Mouse (Mus musculus) limb, embryonic 10.5 days (tissue): ENCODE measurements around the gene Cyp2u1. TPM values are rescaled to one million over a fixed set of nuclear protein-coding genes. Genes with fewer than 3 reads are reported as not detected.
A peak's percentile ranks its signal among the peaks of the same experiment; 100 is the strongest.
"Not testable (repeated sequence)": the region's sequence is repeated elsewhere in the genome, so short reads cannot be mapped to it uniquely, and the experiment has no call there.

Experiments
- DNase-seq: peaks from one replicate; pipeline ENCODE4 v3.0.0-alpha.2; 2017; ENCODE audit warnings: low spot score
- H3K27ac ChIP-seq: fragments of 300-500 bp; sonication (generic); 2 replicates; pipeline ENCODE4 v1.5.1; 2016; ENCODE audit warnings: mild to moderate bottlenecking
- H3K27me3 ChIP-seq: fragments of 300-500 bp; sonication (generic); 2 replicates; pipeline ENCODE4 v1.6.1; 2016; ENCODE audit warnings: low read depth, mild to moderate bottlenecking; ENCODE audit not compliant: poor library complexity, severe bottlenecking
- H3K36me3 ChIP-seq: fragments of 300-500 bp; sonication (generic); 2 replicates; pipeline ENCODE4 v1.6.1; 2016; ENCODE audit warnings: mild to moderate bottlenecking, moderate library complexity
- H3K4me1 ChIP-seq: fragments of 300-500 bp; sonication (generic); 2 replicates; pipeline ENCODE4 v1.6.1; 2016
- H3K4me3 ChIP-seq: fragments of 300-500 bp; sonication (generic); 2 replicates; pipeline ENCODE4 v1.5.1; 2016; ENCODE audit warnings: mild to moderate bottlenecking, moderate library complexity
- H3K9me3 ChIP-seq: fragments of 300-500 bp; sonication (generic); replicated peaks from 2 replicates; pipeline ENCODE4 v1.6.1; 2016; ENCODE audit warnings: mild to moderate bottlenecking
- WGBS: fragments of 180-500 bp; shearing (Covaris S2); methylation state at CpG from one replicate; pipeline ENCODE4 v1.1.7; 2016; 5-methylcytosine and 5-hydroxymethylcytosine counted together
- polyA plus RNA-seq: library from polyadenylated mRNA; unstranded; fragments of >200 nt; fragmentation: Nextera tagmentation; extraction: Ambion mirVana; gene quantifications from 2 replicates; pipeline ENCODE4 v1.2.1, GENCODE M21; 2016

The Cyp2u1 gene
- polyA plus RNA-seq, result 0.72 and 1.1 TPM in 2 replicates

GRCm38 (mm10) chr3:131302452-131303319 lies at the start of gene Cyp2u1:
TSS of gene Cyp2u1 (minus strand) at chr3:131303227.
- DNase-seq, result peak; percentile 88
- under 1% methylated on average over 71 of the region's 71 CpGs for WGBS
- peak within 1 kb of the TSS; percentile 80 for H3K4me3 ChIP-seq
- H3K36me3 ChIP-seq, result no peaks in the 10 kb centered on the region
- H3K27me3 ChIP-seq, result peaks cover 26% of the 10 kb centered on the region
- no peaks in the 10 kb centered on the region for H3K9me3 ChIP-seq
- peaks cover 23% of the 10 kb centered on the region for H3K4me1 ChIP-seq
- H3K27ac ChIP-seq, result peak within 1 kb of the TSS; percentile 83

- DNase-seq, result no peak
- no peak overlapping the region for H3K27ac ChIP-seq
- H3K36me3 ChIP-seq, result no peaks in the 10 kb centered on the region
- no peak overlapping the region for H3K4me3 ChIP-seq
- H3K27me3 ChIP-seq, result no peaks in the 10 kb centered on the region
- 93% methylated on average over 7 of the region's 7 CpGs for WGBS
- H3K9me3 ChIP-seq, result no peaks in the 10 kb centered on the region
- 0 out of 2 replicates have a peak, but pooled peaks cover 3% of the 10 kb centered on the region for H3K4me1 ChIP-seq
Measured at GRCm38 (mm10) chr3:131350539-131350938, 47.5 kb upstream of the Cyp2u1 start.

GRCm38 (mm10) chr3:131349013-131349412 lies 46.0 kb upstream of the Cyp2u1 start:
- Histone ChIP-seq H3K9me3 (no peaks in the 10 kb centered on the region), H3K36me3 (no peaks in the 10 kb centered on the region), H3K27me3 (no peaks in the 10 kb centered on the region), H3K27ac (no peak overlapping the region), H3K4me1 (peaks cover 10% of the 10 kb centered on the region), H3K4me3 (no peak overlapping the region)
- DNase-seq, result no peak
- 86% methylated on average over 6 of the region's 6 CpGs for WGBS

DNA sequence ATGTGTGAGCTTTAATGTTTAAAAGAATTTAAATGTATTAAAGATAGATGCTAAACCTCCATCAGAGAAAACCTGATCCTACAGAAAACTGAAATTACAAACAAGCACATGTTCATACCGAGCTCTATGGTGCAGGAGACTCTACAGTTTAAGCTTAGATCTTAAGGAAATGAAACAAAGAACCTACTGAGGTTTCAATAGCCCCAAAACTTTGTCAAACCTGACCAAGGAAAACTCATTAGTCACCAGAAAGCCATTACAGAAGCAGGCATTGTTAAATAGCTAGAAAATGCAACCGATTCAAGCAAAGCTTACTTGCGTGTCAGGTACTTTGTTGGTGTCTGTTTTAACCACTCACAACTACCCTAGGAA lies 45.5 kb upstream of the Cyp2u1 start:
- 88% methylated on average over 3 of the region's 3 CpGs for WGBS
- Histone ChIP-seq H3K9me3 (no peaks in the 10 kb centered on the region), H3K4me3 (no peak overlapping the region), H3K36me3 (no peaks in the 10 kb centered on the region), H3K27ac (no peak overlapping the region), H3K27me3 (no peaks in the 10 kb centered on the region), H3K4me1 (peaks cover 14% of the 10 kb centered on the region)
- DNase-seq, result no peak

GRCm38 (mm10) chr3:131347831-131348578 lies 45.0 kb upstream of the Cyp2u1 start:
- Histone ChIP-seq H3K27me3 (no peaks in the 10 kb centered on the region), H3K4me1 (peaks cover 20% of the 10 kb centered on the region), H3K27ac (no peak overlapping the region), H3K9me3 (no peaks in the 10 kb centered on the region), H3K4me3 (no peak overlapping the region), H3K36me3 (no peaks in the 10 kb centered on the region)
- WGBS, result 59% methylated on average over 6 of the region's 6 CpGs
- DNase-seq, result no peak

GRCm38 (mm10) chr3:131345903-131346302 lies 42.9 kb upstream of the Cyp2u1 start:
- peaks cover 36% of the 10 kb centered on the region for H3K4me1 ChIP-seq
- WGBS, result 97% methylated on average over 6 of the region's 6 CpGs

DNA sequence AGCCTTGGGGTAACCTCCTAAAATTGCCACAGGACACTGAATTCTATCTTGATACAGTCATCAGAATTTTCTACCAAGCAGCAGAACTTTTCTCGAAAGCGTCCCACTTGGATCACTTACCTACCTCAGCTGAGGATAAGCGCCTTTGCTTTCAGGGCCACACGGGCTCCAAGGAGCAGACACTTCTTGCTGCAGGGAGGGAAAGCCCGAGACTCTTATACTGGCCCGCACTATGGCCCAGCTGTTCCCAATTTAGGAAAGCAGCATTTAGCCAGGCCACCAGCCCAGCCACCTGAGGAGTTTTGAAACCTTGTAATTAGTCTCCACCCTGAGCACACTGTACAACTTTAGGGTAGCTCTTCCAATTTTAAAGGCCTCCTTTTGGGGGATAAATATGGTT lies 40.3 kb upstream of the Cyp2u1 start:
- 34% methylated on average over 6 of the region's 6 CpGs for WGBS

More at GRCm38 (mm10) chr3:131345903-131346302, 42.9 kb upstream of the Cyp2u1 start:
- no peaks in the 10 kb centered on the region for H3K27me3 ChIP-seq
- no peaks in the 10 kb centered on the region for H3K9me3 ChIP-seq
- no peak for DNase-seq
- no peaks in the 10 kb centered on the region for H3K36me3 ChIP-seq
- H3K27ac ChIP-seq, result no peak overlapping the region
- no peak overlapping the region for H3K4me3 ChIP-seq

GRCm38 (mm10) chr3:131340885-131341284 lies 37.9 kb upstream of the Cyp2u1 start:
- no peaks in the 10 kb centered on the region for H3K36me3 ChIP-seq
- no peak for DNase-seq
- 72% methylated on average over 3 of the region's 3 CpGs for WGBS

More for the DNA sequence above, 40.3 kb upstream of the Cyp2u1 start:
- Histone ChIP-seq H3K4me1 (peaks cover 35% of the 10 kb centered on the region), H3K27ac (peak overlapping the region; percentile 51), H3K9me3 (no peaks in the 10 kb centered on the region), H3K4me3 (no peak overlapping the region), H3K36me3 (no peaks in the 10 kb centered on the region), H3K27me3 (no peaks in the 10 kb centered on the region)
- peak; percentile 70 for DNase-seq

DNA sequence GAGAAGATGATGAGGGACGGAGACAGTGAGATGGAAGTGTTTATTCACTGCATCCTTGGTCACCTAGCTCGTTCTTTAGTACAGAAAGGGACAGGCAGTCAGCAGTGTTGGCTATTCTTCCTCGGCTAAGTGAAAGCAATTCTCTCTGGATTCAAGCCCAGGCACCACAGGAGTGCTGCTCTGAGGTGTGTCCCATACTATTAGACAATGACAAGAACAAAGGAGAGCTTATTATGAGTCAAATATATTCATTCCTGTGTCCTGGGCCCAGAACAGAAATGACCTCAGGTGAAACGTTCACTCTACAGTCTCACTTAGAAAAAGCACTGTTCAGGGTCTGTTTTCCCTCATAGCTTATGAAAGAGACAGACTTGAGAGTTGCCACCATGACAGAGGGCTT lies 36.3 kb upstream of the Cyp2u1 start:
- Histone ChIP-seq H3K4me3 (no peak overlapping the region), H3K36me3 (no peaks in the 10 kb centered on the region), H3K4me1 (peaks cover 48% of the 10 kb centered on the region), H3K9me3 (no peaks in the 10 kb centered on the region), H3K27ac (no peak overlapping the region), H3K27me3 (no peaks in the 10 kb centered on the region)
- DNase-seq, result no peak
- WGBS, result 90% methylated on average over 4 of the region's 4 CpGs

More at GRCm38 (mm10) chr3:131340885-131341284, 37.9 kb upstream of the Cyp2u1 start:
- H3K4me1 ChIP-seq, result peaks cover 37% of the 10 kb centered on the region
- H3K9me3 ChIP-seq, result no peaks in the 10 kb centered on the region
- no peak overlapping the region for H3K4me3 ChIP-seq
- H3K27me3 ChIP-seq, result no peaks in the 10 kb centered on the region
- peak overlapping the region; percentile 58 for H3K27ac ChIP-seq

- not testable (repeated sequence) for H3K4me3 ChIP-seq, H3K27ac ChIP-seq, H3K36me3 ChIP-seq, H3K9me3 ChIP-seq, H3K27me3 ChIP-seq, DNase-seq
- peaks cover 48% of the 10 kb centered on the region for H3K4me1 ChIP-seq
- WGBS, result 98% methylated on average over 7 of the region's 7 CpGs
Measured at GRCm38 (mm10) chr3:131337749-131338148, 34.7 kb upstream of the Cyp2u1 start.

GRCm38 (mm10) chr3:131336629-131337028 lies 33.6 kb upstream of the Cyp2u1 start:
- Histone ChIP-seq H3K4me3 (no peak overlapping the region), H3K27ac (no peak overlapping the region), H3K36me3 (no peaks in the 10 kb centered on the region), H3K4me1 (peaks cover 47% of the 10 kb centered on the region), H3K27me3 (0 out of 2 replicates have a peak, but pooled peaks cover 2% of the 10 kb centered on the region), H3K9me3 (no peaks in the 10 kb centered on the region)
- DNase-seq, result no peak
- 73% methylated on average over 8 of the region's 8 CpGs for WGBS

DNA sequence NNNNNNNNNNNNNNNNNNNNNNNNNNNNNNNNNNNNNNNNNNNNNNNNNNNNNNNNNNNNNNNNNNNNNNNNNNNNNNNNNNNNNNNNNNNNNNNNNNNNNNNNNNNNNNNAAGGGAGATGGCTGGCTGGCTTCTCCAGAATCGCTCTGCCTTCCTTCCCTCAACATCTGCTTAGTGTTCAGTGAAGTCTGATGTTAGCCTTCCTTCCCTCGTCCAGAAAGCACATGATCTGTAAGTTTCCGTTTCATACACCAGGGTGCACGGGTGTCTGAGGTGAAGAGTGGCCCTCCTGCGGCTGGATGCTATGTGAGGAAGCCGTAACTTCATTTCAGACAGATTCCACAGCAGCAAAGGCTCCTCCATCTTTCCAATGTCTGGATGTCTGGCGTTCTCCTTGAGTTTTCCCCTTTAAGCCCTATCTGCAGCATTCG lies 32.1 kb upstream of the Cyp2u1 start:
- H3K36me3 ChIP-seq, result no peaks in the 10 kb centered on the region
- peak overlapping the region; percentile 63 for H3K27ac ChIP-seq
- H3K9me3 ChIP-seq, result no peaks in the 10 kb centered on the region
- peak overlapping the region; percentile 34 for H3K4me3 ChIP-seq
- 0 out of 2 replicates have a peak, but pooled peaks cover 2% of the 10 kb centered on the region for H3K27me3 ChIP-seq
- DNase-seq, result no peak
- peaks cover 41% of the 10 kb centered on the region for H3K4me1 ChIP-seq
- WGBS, result 58% methylated on average over 8 of the region's 8 CpGs

DNA sequence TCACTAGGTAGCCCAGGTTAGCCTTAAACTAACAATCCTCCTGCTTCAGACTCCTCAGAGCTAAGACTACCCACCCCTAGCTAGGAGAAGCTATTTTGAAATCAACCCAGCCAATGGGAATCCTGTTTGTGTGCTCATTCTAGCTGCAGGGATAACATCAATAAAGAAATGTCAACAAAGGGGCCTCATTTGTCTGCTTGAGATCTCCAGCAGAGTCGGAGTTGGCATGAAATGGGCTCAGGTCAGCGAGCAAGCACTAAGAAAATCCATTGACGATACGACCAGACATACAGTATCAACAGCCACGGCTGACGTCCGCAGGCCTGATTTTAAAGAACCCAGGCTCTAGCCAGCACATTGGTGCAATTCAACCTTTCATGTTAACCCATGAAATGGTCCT lies 24.2 kb upstream of the Cyp2u1 start:
- Histone ChIP-seq H3K27me3 (no peaks in the 10 kb centered on the region), H3K36me3 (no peaks in the 10 kb centered on the region), H3K4me1 (peaks cover 10% of the 10 kb centered on the region; the same call in 1 of the 2 replicates), H3K27ac (no peak overlapping the region), H3K9me3 (no peaks in the 10 kb centered on the region), H3K4me3 (no peak overlapping the region)
- WGBS, result 79% methylated on average over 7 of the region's 7 CpGs
- DNase-seq, result no peak
